Mouse (Mus musculus) c-Kit-negative CD71-positive TER-119-positive erythroid progenitor cells, embryonic 14.5 days (primary cell): Measurements from ENCODE around the gene Sf3a3.

Experiments
- DNase-seq: peaks from one replicate; pipeline ENCODE4 v3.0.0-alpha.2; 2013; ENCODE audit warnings: low read depth, low spot score

Gene Sf3a3

DNA sequence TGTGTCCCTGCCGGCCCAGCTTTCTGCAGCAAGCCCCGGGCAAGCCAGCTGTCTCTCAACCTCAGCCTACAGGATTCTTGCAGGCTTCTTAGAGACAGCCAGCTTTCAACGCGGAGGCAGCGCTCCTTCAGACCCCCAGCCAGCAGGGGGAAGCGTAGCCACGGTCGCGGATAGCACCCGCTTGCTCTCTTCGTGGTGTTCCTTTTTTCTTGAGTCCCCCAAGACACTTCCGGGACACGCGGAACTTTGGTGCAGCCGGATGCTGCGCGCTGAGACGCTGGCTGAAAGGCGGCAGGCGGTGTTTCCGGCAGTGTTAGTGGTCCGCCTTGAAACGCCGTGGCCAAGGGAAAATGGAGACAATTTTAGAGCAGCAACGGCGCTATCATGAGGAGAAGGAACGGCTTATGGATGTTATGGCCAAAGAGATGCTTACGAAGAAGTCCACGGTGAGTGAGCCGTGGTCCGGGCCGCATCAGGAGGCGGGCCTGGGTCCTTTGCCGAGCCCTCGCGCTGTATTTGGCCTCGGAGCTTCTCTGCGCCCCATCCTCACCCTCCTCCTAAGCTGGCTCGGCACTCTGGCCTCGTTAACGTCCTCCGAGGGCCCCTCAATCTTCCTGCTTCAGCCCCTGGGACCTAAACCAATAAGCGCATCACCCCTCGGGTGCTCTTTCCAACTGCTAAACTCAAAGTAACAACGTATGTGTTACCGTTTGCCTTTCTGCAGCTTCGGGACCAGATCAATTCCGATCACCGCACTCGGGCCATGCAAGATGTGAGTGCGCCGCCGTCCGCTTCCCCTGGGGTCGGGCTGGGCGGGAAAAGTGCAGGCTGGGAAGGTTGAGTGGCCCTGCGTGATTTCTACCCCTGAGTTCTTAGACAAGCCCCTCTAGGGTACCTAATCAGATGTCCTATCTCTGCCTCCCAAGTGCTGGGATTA is at the start of gene Sf3a3:
TSS of gene Sf3a3 (plus strand) at position 232 of the 937 bp plus-strand sequence.
- peak; percentile 81 for DNase-seq

DNA sequence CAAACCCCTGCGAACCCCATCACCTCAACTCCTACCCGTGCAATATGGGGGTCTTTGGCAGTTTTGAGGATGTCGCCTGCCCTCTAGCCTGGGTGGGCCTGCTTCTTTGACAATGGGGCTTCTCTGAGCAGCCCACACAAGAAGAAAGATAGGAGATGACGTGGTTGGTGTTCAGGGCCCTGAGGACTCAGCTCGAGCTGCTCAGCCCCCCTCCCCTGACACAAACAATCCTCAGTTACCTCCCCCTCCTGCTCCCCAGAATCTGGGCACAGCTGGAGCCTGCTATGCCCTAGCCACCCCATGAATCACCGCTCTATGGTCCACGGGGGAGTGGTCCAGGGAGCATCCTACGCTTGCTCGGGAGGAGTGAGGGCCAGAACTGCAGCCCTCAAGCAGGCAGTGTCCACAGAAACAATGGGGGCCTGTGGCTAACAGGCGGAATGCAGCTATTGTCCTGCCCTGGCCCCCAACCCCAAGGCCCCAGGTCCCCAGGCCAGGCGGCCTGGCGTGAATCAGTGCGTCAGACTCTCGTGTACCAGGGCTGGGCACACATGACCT is 47.0 kb upstream of the Sf3a3 start:
- no peak for DNase-seq

DNA sequence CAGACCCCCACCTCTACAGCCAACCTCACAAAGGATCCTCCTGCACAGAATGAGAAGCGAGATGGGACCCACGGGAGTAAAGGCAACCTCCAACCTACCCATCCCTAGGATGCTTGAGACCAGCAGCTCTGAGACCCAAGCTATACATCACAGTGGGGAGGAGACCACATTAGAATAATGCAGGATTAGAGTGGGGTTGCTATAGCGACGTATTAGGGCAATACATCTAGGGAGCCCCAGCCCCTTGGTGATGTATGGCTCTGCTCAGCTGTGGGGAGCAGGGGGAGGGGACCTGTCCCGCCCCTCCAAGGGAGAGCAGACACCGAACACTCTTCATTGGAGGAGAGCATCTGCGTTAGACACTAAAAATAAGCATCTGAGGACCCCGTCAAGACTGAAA is 46.5 kb upstream of the Sf3a3 start:
- DNase-seq: no peak

DNA sequence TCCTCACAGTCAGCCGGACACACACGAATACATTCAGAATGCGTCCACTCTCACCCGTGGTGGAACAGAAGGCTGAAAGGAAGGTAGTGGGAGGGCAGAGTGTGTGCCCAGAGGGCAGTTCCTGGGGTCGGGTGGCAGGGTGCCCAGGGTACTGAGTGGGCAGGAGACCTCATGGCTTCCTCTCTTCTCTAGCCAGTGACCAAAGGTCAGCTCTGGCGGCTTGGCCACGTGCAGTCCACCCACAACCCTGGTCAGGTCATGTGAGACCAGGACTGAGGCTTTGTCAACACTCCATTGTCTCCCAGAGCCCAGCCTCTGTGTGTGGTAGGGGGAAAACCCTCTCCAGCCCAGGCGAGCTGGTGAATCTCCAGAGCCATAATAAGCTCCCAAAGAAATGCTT is 44.3 kb upstream of the Sf3a3 start:
- DNase-seq: no peak

DNA sequence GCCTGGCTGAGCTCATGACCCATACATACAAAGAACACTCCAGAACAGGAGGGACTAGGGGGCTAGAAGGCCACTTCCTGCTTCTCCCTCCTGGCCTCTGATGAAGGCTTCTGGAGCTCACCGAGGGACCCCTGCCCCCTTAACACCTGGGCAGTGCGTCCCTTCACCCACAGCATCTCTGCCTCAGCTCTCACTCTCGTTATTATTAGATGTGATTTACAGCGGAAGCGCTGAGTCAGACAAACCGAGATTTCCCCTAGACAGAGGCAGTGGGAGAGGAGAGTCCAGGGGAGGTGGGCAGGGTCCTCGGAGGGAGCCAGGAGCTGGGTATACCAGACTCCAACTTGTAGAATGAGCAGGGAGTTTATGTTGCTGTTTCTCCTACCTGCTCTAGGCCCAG is 43.0 kb upstream of the Sf3a3 start:
- DNase-seq: no peak

DNA sequence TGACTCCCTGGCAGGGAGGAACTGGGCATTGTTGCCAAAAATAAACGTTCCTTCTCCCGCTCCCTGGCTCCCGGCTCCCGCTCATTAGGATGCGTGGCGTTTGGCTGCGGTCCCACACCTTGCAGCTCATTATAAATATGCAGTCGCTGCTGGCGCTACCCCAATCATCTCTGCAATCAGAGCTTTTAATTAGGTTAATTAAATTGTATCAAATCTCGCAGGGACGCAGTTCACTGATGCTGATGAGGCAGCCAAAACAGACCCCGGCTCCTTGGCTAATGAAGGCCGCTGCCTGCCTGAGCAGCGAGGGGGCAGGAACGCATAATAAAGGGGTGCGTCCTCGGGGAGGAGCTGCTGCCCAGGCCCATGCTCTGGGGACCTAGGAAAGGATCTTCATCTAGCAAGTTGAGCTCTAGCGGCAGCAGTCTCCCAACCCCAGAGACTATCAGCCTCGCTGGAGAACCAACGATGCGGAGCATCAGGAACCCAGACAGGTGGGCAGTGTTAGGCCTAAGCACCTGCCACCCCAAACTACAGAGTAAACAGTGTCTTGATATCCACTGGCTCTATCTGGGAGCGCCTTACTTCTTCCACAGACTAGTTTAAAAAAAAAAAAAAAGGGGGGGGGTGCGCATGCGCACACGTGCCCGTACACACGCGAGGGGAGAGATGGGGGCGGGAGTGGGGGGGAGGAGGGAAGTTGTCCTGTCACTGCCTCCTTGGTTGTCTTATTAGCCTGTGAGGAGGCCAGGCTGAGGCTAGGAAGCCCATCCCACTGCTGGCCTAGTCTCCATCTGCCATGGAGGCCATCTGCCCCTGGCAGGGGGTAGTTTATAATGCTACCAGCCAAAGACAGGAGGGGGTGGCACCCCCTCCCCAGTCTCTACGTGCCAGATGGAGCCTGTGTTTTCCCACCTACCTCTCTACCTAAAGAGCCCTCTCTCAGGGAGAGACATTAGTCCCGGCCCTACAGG is 41.9 kb upstream of the Sf3a3 start:
- DNase-seq: no peak

DNA sequence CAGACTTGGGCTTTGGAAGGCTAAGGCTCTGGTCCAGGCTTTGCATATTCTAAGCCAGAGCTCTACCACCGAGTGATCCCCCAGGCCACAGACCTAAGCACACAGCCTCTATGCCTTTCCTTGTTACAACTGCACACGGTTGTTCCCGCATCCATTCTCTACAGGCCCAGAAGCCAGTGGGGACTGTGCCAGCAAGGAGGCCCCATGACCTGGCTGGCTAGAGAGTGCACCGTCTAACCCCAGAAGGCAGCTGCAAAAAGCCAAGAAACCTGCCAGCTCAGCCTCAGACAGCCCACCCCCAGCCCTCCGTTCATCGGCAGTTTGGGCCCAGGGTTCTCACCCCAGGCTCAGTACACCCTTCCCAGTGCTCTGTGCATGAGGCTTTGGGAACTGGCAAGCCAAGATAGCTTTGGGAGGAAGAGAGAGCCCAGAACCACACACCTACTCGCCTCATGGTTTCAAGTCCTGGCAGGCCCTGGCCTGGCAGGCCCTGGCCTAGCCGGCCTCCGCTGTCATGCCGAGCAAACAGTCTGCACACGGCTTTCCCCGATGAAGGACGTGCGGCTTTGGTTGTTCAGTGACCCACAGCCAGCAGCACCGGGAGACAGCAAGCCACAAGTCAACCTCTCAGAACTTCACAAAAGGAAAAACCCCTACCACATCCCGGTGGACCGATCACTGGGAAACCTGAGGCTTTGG is 40.1 kb upstream of the Sf3a3 start:
- DNase-seq: no peak

DNA sequence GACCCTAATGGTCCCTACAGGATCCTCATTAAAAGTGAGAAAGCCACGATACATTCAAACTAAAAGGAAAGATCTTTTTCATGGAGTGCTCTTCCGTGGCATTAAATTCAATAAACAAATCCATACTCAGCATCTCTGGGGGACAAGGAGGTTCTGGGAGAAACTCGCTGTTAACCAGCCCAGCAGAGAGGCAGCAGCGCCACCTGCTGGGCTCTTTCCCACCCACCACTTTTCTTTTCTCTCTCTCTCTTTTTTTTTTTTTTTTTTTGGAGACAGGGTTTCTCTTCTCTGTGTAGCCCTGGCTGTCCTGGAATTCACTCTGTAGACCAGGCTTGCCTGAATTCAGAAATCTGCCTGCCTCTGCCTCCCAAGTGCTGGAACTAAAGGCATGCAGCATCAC is 39.5 kb upstream of the Sf3a3 start:
- DNase-seq: peak; percentile 52

DNA sequence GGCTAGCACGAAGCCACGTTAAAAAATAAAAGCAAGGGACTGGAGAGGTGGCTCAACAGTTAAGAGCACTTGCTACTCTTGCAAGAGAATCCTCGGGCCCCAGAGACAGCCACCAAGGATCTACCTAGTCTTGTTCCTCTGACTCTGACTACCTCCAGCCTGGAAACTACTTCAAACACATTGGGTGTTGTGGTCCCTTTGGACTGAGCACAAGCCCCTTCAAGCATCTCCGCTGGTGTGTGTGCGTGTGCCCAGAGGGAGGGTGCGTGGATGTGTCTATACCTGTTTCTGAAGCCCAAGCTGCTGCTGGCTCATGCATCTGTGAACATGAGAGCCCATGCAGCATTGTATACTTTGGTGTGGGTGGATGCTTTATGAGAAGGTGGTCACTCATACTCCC is 38.6 kb upstream of the Sf3a3 start:
- no peak for DNase-seq

DNA sequence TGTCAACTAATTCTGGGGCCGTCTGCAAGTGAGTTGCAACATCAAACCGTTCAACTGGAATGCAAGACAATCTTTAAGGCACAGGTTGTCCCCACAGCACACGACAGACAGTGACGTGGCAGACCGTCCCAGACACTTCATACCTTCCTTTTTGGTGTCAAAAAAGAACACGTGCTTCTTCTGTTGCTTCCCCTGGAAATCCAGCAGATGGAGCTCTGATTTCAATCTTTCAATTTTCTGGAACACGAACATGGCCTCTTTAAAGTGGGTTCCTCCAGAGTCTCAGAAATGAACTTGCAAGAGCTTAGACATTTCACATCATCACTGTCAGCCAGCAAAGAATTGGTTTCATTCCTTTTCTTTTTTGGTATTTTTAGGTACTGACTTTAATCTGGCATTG is 32.3 kb upstream of the Sf3a3 start:
- no peak for DNase-seq

DNA sequence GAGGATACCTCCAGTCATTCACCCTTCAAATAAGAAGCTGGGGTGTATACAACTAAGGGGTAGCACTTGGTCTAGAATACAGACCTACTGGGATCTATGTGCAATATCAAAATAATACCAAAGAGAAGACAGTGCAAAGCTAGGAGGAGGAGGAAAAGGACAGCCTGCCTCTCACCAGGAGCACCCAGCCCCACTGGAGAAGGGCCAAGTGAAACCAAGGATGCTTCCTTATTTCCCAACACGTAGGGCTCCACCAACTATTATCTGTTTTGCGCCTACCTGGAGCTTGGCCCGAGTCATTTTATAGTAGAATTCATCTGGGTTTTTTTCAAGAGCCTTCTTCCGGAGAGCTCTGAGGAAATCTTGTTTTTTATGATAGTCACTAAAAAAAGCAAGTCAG is 31.1 kb upstream of the Sf3a3 start:
- no peak for DNase-seq

DNA sequence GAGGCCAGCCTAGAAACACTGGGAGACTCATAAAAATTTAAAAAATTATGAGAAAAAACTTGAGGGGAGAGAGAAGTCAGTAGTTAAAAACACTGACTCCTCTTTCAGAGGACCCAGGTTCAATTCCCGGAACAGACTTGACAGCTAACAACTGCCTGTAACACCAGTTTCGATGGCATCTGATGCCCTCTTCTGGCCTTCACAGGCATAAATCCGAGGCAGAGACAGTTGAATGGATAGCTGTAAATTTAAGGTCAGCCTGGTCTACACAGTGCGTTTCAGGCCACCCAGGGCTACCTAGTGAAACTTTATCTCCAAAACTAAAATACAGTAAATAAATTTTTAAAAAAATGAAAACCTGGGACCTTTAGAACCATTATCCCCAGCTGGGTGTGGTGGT is 29.6 kb upstream of the Sf3a3 start:
- no peak for DNase-seq

DNA sequence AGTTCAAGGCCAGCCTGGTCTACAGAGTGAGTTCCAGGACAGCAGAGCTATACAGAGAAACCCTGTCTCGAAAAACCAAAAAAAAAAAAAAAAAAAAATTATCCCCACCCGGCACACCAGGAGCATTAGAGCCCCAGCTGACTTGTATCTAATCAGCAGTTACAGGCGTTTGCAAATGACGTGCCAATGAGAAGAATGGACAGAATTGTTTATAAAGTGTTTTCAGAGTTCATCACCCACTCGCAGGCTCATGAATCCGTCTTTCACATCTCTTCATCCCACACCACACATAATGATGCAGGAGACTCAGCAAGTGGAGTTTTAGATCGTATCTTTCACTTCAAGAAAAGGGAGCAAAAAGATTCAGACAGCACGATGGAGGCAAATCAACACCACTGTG is 29.1 kb upstream of the Sf3a3 start:
- no peak for DNase-seq

DNA sequence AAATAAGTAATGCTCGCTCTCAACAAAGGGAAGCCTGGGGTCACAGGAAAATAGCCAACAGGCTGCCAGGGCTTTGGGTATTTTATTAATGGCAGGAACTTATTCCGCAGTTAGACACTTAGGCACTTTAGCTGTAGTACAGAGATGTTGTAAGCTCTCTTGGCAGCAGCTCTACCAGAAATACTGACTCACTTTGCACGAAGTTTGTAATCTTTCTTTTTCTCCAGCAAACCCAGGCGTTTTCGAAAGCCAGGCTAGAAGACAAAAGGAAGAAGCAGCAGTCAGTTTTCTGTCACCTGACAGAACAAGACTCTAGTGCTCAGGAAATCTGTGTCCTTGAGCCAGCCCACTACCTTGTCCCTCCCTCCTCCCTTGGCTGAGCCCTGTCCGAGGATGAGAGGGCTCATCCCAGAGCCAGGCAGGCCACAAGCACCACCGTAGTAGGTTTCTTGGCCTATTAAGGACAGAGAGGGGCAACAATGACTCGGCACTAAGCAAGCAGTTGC is 28.6 kb upstream of the Sf3a3 start:
- no peak for DNase-seq

DNA sequence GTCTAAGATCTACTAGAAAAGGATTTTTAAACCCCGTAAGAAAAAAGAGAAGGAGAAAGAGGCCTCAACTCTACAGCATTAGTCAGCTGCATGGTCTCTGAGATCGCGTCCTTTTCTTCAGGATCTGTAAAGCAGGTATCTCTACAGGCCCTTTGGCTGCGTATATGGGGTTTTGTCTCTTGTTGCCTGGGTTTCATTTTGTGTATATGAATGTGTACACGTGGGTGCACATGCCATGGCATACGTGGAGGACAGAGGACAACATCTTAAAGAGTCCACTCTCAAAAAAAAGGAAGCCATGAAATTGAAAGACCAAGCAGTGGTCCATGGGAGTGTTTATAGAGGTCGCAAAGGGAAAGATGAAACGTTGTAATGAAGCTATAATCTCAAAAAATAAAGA is 23.1 kb upstream of the Sf3a3 start:
- DNase-seq: no peak

DNA sequence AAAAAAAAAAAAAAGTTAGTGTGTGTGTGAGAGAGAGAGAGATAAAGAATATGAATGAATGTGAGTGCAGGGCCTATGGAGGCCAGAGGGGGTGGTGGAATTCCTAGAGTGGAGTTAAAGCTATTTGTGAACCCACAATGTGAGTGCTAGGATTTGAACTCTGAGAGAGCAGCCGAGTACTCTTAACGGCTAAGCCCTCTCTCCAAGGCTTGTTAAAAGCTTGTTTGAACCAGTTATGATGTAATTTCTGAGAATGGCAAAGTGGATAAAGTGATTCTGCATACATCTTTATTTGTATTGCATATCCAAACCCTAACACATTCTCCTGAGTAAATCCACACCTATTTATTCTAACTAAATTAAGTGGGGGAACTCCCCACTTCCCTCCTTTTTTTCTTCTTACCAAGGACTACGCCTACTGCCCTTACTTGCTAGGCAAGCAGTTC is 22.1 kb upstream of the Sf3a3 start:
- no peak for DNase-seq

DNA sequence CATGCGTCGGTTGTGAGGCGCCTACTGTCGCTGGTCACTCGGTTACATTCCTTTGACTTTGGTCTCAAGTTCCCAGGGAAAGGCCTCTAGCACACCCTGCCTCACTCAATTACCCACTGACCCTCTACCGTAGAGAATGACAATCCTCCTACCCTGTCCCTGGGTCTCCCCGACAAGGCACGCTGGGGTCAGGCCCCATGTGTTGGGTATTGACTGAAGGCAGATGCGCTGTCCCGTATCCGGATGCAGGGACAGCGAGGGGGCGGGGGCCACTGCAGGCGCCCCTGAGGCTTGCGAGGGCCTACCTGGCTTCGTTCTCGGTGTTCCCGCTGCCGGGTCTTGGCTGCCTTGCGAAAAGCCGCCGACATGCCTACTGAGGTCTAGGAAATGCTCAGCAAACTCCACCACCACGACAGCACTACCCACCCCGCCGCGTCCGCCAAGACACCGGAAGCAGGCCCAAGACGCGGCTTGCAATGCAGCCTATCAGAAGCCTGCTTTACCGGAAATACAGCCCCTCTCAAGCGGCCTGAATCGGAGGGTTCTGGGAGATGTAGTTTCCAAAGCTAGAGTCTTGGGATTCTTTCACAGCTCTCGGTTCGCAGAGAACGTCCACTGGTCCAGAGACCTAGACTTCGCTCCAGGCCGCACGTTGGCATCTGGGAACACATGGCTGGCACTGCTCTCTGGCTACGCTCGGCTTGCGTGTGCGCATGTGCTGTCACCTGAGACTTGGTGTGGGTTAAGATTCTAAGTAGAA is 21.3 kb upstream of the Sf3a3 start, which contains the start of gene Utp11:
TSS of gene Utp11 (minus strand) at position 466 of the 760 bp plus-strand sequence.
- DNase-seq: peak; percentile 82

DNA sequence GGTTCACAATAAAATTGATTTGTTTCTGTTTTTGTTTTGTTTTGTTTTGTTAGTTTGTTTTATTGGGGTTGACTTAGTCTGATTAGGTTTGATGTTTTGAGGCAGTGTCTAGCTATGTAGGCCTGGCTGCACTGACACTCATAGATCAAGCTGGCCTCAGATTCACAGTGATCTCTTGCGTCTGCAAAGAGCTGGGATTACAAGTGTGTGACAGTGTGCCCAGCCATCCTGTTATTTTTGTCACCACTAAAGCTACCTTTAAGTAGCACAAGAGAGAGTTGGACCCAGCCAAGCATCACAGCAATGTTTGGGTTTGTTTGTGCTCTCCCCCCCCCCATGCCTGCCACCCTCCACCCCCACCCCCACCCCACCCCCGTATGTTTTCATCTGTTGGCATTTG is 20.0 kb upstream of the Sf3a3 start:
- DNase-seq: no peak

DNA sequence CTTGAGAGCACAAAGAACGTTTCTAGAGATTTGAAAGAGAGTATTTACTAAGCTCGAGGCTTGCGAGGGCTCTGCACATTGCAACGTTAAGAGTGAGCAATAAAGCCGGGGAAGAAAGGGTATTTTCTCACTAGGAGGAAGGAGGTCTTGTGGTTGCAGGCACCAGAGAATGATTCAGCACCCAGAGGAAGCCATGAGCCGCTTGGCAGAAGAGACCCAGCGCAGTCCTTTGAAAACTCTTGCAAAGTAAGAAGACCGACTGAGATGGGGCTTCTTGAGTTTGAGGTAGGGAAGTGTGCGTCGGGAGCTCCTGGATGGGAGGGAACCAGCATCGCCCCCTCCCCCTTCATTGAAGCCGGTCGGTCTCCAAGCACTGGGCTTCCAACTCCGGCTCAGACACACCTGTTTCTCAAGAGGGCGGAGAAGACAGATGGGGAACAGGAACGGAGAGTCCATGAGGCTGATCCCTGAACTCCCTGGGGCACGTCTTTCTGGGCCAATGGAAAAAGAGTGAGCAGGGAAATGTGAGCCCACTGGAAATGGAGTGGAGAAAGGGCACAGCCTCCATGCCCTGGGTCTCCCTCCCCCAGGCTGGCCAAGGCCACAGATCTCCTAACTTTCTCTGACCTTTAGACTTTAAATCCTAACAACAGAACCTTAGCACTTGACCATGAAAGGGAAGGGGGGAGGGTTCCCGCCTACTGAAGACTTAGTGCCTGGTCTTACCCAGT is 18.6 kb upstream of the Sf3a3 start:
- DNase-seq: no peak

DNA sequence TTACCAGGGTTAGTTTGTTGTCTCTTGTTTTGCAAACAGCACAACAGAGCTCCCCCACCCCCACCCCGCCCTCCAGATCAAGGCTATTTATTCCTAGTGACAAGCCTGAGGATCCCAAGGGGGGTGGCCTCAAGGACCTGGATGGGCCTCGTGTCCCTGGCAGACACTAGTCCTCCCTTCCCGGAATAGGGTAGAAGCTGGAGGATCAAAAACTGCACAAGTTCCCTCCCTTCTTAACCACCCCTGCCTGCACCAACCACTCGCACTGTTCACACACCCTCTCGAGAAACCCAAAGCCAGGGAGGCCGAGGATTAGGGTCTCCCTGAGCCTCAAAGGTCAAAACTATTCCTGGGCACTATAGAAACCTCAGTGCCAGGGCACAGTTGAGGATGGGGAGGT is 14.8 kb upstream of the Sf3a3 start:
- no peak for DNase-seq
